Mouse (Mus musculus) hindbrain, embryonic 11.5 days (tissue): ENCODE measurements at regions not wholly inside any gene's neighbourhood (a gene's known extent, or its start where the extent isn't known, plus 50 kb on each side); places are given as distances from the start of the nearest gene placed in this dataset.

ENCODE experiments used
- ATAC-seq: fragments of 200-750 bp; cut with Nextera tagmentation; 2 replicates; pipeline ENCODE4 v1.8.0; 2017; ENCODE audit warnings: mild to moderate bottlenecking, moderate TSS enrichment, moderate library complexity; ENCODE audit not compliant: low FRiP score
- DNase-seq: peaks from one replicate; pipeline ENCODE4 v3.0.0-alpha.2; 2015; ENCODE audit warnings: low spot score
- H3K27ac ChIP-seq: fragments of 300-500 bp; sonication (generic); 2 replicates; pipeline ENCODE4 v1.5.1; 2014; ENCODE audit warnings: mild to moderate bottlenecking, low read depth, low read length
- H3K27me3 ChIP-seq: fragments of 300-500 bp; sonication (generic); 2 replicates; pipeline ENCODE4 v1.6.1; 2014; ENCODE audit warnings: mild to moderate bottlenecking, low read length, moderate library complexity, mixed read lengths; ENCODE audit not compliant: control insufficient read depth, insufficient read depth
- H3K36me3 ChIP-seq: fragments of 300-500 bp; sonication (generic); 2 replicates; pipeline ENCODE4 v1.6.1; 2014; ENCODE audit warnings: mild to moderate bottlenecking, low read length, moderate library complexity, mixed read lengths; ENCODE audit not compliant: control insufficient read depth, insufficient read depth
- H3K4me1 ChIP-seq: fragments of 300-500 bp; sonication (generic); replicated peaks from 2 replicates; pipeline ENCODE4 v1.6.1; 2014; ENCODE audit warnings: low read length, mixed read lengths; ENCODE audit not compliant: control insufficient read depth, insufficient read depth
- H3K4me2 ChIP-seq: fragments of 300-500 bp; sonication (generic); replicated peaks from 2 replicates; pipeline ENCODE4 v1.6.1; 2014; ENCODE audit warnings: mild to moderate bottlenecking, low read depth, low read length
- H3K4me3 ChIP-seq: fragments of 300-500 bp; sonication (generic); 2 replicates; pipeline ENCODE4 v1.5.1; 2014; ENCODE audit warnings: low read depth, low read length
- H3K9ac ChIP-seq: fragments of 300-500 bp; sonication (generic); 2 replicates; pipeline ENCODE4 v1.6.1; 2014; ENCODE audit warnings: low read depth, low read length
- H3K9me3 ChIP-seq: fragments of 300-500 bp; sonication (generic); 2 replicates; pipeline ENCODE4 v1.6.1; 2016; ENCODE audit warnings: low read length; ENCODE audit not compliant: control insufficient read depth
- WGBS: fragments of 180-500 bp; shearing (Covaris S2); extraction: QIAGEN DNeasy Blood & Tissue Kit; methylation state at CpG from one replicate; pipeline ENCODE4 v1.1.7; 2014; 5-methylcytosine and 5-hydroxymethylcytosine counted together

- Histone ChIP-seq H3K4me3 (no peak overlapping the region), H3K9me3 (no peaks in the 10 kb centered on the region), H3K27me3 (no peaks in the 10 kb centered on the region), H3K9ac (no peak overlapping the region), H3K4me2 (no peak overlapping the region), H3K27ac (no peak overlapping the region), H3K4me1 (no peaks in the 10 kb centered on the region), H3K36me3 (no peaks in the 10 kb centered on the region)
- WGBS = 48% methylated on average over 10 of the region's 10 CpGs
- peak; percentile 64 for DNase-seq
- no peak for ATAC-seq
Observed at GRCm38 (mm10) chr8:23504704-23505103, 1093.5 kb downstream of the Mrps31 start.

DNA sequence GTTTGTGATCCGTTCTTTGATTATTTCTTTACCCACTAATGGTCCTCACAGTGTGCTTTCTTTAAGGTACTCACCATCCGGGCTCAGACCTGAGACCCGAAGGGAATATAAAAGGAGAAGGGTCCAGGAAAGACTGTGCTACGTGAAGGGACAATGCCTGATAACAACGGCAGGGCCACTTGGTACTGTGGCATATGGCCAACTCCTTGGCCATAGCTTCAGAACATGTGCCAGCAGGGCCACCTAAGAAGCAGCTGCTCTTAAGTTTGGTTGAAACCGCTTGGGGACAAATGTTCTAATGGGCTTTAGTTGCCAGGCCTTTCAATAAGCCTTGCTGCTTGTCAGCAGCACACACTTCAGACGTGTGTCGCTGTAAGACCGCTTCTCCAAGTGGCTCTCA, 1094.1 kb downstream of the Mrps31 start:
- Histone ChIP-seq H3K9me3 (no peaks in the 10 kb centered on the region), H3K27ac (no peak overlapping the region), H3K36me3 (no peaks in the 10 kb centered on the region), H3K27me3 (no peaks in the 10 kb centered on the region), H3K4me3 (no peak overlapping the region), H3K4me1 (no peaks in the 10 kb centered on the region), H3K4me2 (no peak overlapping the region), H3K9ac (no peak overlapping the region)
- 90% methylated on average over 9 of the region's 9 CpGs for WGBS
- ATAC-seq = no peak
- no peak for DNase-seq

DNA sequence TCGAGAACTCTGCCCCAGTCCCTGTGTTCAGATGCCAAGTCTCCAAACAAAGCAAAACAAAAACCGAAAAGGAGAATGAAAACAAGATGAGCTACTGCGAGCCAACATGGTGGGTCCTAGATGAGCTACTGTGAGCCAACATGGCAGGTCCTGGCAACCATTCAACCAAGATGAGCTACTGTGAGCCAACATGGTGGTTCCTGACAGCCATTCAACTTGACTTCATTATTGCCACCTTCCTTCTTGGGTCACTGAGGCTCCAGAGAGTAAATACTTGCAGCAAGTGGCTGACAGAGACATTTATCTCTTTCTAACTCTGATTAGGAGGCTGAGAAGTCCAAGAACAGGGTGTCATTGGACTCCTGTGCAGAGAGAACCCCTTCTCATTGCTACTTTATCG, 1094.8 kb downstream of the Mrps31 start:
- Histone ChIP-seq H3K4me3 (no peak overlapping the region), H3K4me1 (no peaks in the 10 kb centered on the region), H3K36me3 (no peaks in the 10 kb centered on the region), H3K9me3 (no peaks in the 10 kb centered on the region), H3K4me2 (no peak overlapping the region), H3K27ac (no peak overlapping the region), H3K9ac (no peak overlapping the region), H3K27me3 (no peaks in the 10 kb centered on the region)
- DNase-seq = no peak
- no peak for ATAC-seq
- 88% methylated on average over 4 of the region's 4 CpGs for WGBS

- WGBS = 75% methylated on average over 4 of the region's 4 CpGs
- H3K27me3 ChIP-seq = no peaks in the 10 kb centered on the region
- no peaks in the 10 kb centered on the region for H3K36me3 ChIP-seq
- no peak overlapping the region for H3K27ac ChIP-seq
- no peak overlapping the region for H3K4me2 ChIP-seq
- ATAC-seq (no peak), DNase-seq (no peak)
- H3K4me3 ChIP-seq = no peak overlapping the region
- H3K9me3 ChIP-seq = no peaks in the 10 kb centered on the region
- no peaks in the 10 kb centered on the region for H3K4me1 ChIP-seq
- H3K9ac ChIP-seq = no peak overlapping the region
Observed at GRCm38 (mm10) chr8:23507661-23508060, 1096.5 kb downstream of the Mrps31 start.

GRCm38 (mm10) chr8:23510076-23510475, 1098.9 kb downstream of the Mrps31 start:
- no peaks in the 10 kb centered on the region for H3K36me3 ChIP-seq
- whole genome bisulfite sequencing = 61% methylated on average over 5 of the region's 5 CpGs
- H3K9me3 ChIP-seq = no peaks in the 10 kb centered on the region
- H3K27me3 ChIP-seq = no peaks in the 10 kb centered on the region
- DNase-seq (no peak), ATAC-seq (no peak)
- H3K4me2 ChIP-seq = no peak overlapping the region
- H3K9ac ChIP-seq = no peak overlapping the region
- no peak overlapping the region for H3K27ac ChIP-seq
- no peaks in the 10 kb centered on the region for H3K4me1 ChIP-seq
- no peak overlapping the region for H3K4me3 ChIP-seq

- Histone ChIP-seq H3K27ac (no peak overlapping the region), H3K9me3 (no peaks in the 10 kb centered on the region), H3K9ac (no peak overlapping the region), H3K4me2 (no peak overlapping the region), H3K27me3 (no peaks in the 10 kb centered on the region), H3K4me3 (no peak overlapping the region), H3K4me1 (no peaks in the 10 kb centered on the region), H3K36me3 (no peaks in the 10 kb centered on the region)
- ATAC-seq = no peak
- 69% methylated on average over 5 of the region's 5 CpGs for WGBS
- no peak for DNase-seq
Observed at GRCm38 (mm10) chr8:23510561-23510960, 1099.4 kb downstream of the Mrps31 start.

- no peak overlapping the region for H3K4me2 ChIP-seq
- no peaks in the 10 kb centered on the region for H3K4me1 ChIP-seq
- no peaks in the 10 kb centered on the region for H3K36me3 ChIP-seq
- WGBS = 86% methylated on average over 1 of the region's 1 CpGs
- no peak overlapping the region for H3K27ac ChIP-seq
- ATAC-seq (no peak), DNase-seq (no peak)
- H3K9me3 ChIP-seq = no peaks in the 10 kb centered on the region
- no peak overlapping the region for H3K4me3 ChIP-seq
- no peaks in the 10 kb centered on the region for H3K27me3 ChIP-seq
- no peak overlapping the region for H3K9ac ChIP-seq
Observed at GRCm38 (mm10) chr8:23511264-23511663, 1100.1 kb downstream of the Mrps31 start.

GRCm38 (mm10) chr8:23511792-23512191, 1100.6 kb downstream of the Mrps31 start:
- 97% methylated on average over 6 of the region's 6 CpGs for WGBS
- H3K27me3 ChIP-seq = no peaks in the 10 kb centered on the region
- no peak for ATAC-seq
- H3K4me2 ChIP-seq = no peak overlapping the region
- no peaks in the 10 kb centered on the region for H3K4me1 ChIP-seq
- H3K4me3 ChIP-seq = no peak overlapping the region
- H3K27ac ChIP-seq = no peak overlapping the region
- H3K9me3 ChIP-seq = no peaks in the 10 kb centered on the region
- H3K36me3 ChIP-seq = no peaks in the 10 kb centered on the region
- no peak overlapping the region for H3K9ac ChIP-seq
- DNase-seq = no peak

DNA sequence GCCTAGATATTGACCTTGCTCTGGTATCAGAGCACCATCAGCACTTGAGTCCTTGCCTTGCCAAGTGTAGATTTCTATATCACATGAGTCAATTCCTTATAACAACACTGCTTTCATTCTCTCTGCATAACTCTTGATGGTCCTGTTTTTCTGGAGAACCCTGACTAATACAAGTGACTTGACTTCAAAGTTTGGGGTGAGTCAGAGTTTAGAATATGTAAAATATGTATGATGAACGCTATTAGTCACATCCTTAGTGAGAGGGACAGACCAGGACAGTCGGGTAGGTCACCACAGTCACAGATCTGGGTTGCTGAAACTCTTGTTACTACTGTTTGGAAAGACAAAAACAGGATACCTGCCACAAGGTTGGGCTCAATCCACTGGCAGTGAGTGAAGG, 1105.3 kb downstream of the Mrps31 start:
- no peaks in the 10 kb centered on the region for H3K27me3 ChIP-seq
- H3K4me1 ChIP-seq = no peaks in the 10 kb centered on the region
- no peak overlapping the region for H3K9ac ChIP-seq
- no peak for DNase-seq
- 86% methylated on average over 2 of the region's 2 CpGs for WGBS
- ATAC-seq = no peak
- no peak overlapping the region for H3K27ac ChIP-seq
- no peak overlapping the region for H3K4me3 ChIP-seq
- no peak overlapping the region for H3K4me2 ChIP-seq
- H3K9me3 ChIP-seq = no peaks in the 10 kb centered on the region
- no peaks in the 10 kb centered on the region for H3K36me3 ChIP-seq
